Mouse (Mus musculus) small intestine, adult 2 months (tissue): ENCODE results near the gene Txndc12.

Source experiments
- CTCF ChIP-seq: fragments of 200-500 bp; IDR thresholded peaks from 2 replicates; pipeline ENCODE4 v1.5.1; 2012; ENCODE audit warnings: low read depth, mild to moderate bottlenecking, control low read depth, inconsistent platforms, low read length, moderate library complexity, mixed read lengths; ENCODE audit not compliant: insufficient replicate concordance, insufficient read length; ENCODE audit errors: extremely low read depth
- POLR2A ChIP-seq: fragments of 200-500 bp; IDR thresholded peaks from 2 replicates; pipeline ENCODE4 v1.6.1; 2012; ENCODE audit warnings: low read depth, mild to moderate bottlenecking, control low read depth, inconsistent platforms, low read length, moderate library complexity

DNA sequence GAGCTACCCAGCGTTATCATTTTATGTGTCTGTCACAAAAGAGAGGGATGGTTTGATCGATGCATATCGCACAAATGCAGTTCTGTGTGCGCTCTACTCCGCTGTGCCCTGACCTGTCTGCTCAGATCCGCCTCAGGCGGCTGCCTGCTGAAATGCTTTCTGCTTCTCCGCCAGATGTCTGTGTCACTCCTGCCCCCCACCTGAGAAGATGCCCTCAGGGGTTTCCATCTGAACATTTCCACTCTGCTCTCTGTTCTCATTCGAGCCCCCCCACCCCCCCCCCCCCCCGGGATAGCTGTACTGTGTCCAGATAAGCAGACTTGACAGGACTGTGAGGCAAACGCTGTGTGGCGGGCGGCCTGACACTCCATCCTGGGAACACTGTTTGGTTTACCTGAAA, 49.4 kb downstream of the Txndc12 start:
- TF ChIP-seq CTCF (no peak), POLR2A (no peak)
